Mouse (Mus musculus) B cell, adult 67 days (primary cell): ENCODE data around the gene Dzip1l. TPM values are rescaled to one million over a fixed set of nuclear protein-coding genes. Genes with fewer than 3 reads are reported as not detected.

Experiments
- total RNA-seq, 2 experiments: library from RNA; stranded (reverse); gene quantifications; 4 replicates each; pipeline ENCODE4 v1.2.4; 2023

Gene Dzip1l
- not detected for total RNA-seq

GRCm38 (mm10) chr9:99629281-99630011 lies at the start of gene Dzip1l:
TSS of gene Dzip1l (plus strand) at chr9:99629496.

GRCm38 (mm10) chr9:99612202-99612601 lies 17.1 kb upstream of the Dzip1l start, which contains the start of gene A4gnt:
TSS of gene A4gnt (plus strand) at chr9:99612502.

GRCm38 (mm10) chr9:99717134-99717533 lies 87.8 kb downstream of the Dzip1l start, which contains the start of gene Cldn18:
TSS of gene Cldn18 (minus strand) at chr9:99717267.

Other genes with a start within 250 kb of the Dzip1l start
- under 1 TPM in 1 of 2 experiments, not detected in 1; 0.12 TPM for gene Mras, start 192.1 kb upstream of the Dzip1l start, total RNA-seq
- gene Nme9, start 178.0 kb upstream of the Dzip1l start, total RNA-seq: not detected
- 10 to 100 TPM; 31.4 to 34.4 TPM for gene Armc8, start 60.6 kb upstream of the Dzip1l start, total RNA-seq
- 10 to 100 TPM; 28.9 to 34.1 TPM for gene Dbr1, start 53.7 kb upstream of the Dzip1l start, total RNA-seq
- gene A4gnt, start 17.0 kb upstream of the Dzip1l start, total RNA-seq: not detected
- gene Cldn18, start 87.8 kb downstream of the Dzip1l start, total RNA-seq: not detected
- not detected for gene Sox14, start 246.7 kb downstream of the Dzip1l start, total RNA-seq